Comparison of ENCODE assay signal across 11 mouse cellular contexts in the genomic region with DNA sequence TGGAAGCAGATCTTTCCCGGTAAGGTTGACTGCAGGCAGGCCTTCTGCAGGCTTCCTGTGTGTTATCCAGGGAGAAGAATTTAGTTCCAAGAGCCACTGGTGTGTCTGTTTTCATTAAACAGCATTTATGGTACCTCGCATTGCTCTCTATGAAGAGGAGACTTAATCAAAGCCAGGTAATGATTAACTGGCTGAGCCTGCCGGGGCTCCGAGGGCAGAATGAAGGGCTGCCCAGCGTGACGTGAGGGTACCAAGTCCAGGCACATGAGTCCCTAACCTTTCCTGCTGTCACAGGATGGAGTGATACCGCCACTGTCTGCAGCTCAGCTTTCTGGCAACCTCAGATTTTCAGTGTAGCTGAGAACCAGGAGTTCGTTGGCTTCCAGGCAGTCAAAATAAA. TPM values are rescaled to one million over a fixed set of nuclear protein-coding genes. Genes with fewer than 3 reads are reported as not detected.
DNase-seq lines count a peak whose midpoint lies in the region; ATAC-seq lines count a peak whose summit lies in the region.
"Had no signal": no experiment of that assay in that cellular context is flagged by ENCODE, and none has a peak within 500 bp of the region (broad histone marks: within the 10 kb centered on the region; RNA-seq: fewer than 3 reads in every experiment).

No protein-coding gene starts in this region.

- no peak for ATAC-seq in hindbrain, embryonic 14.5 days (ENCODE audit: low FRiP score)
- peak; percentile 57 for ATAC-seq in liver, embryonic 15.5 days (ENCODE audit: insufficient read depth)
- peak; percentile 72 for ATAC-seq in stomach, embryonic 16.5 days (ENCODE audit: insufficient read depth, low FRiP score)
- ATAC-seq: inflammation-experienced regulatory T-cells, adult 6 months had no signal

- peak overlapping the region; percentile 40; the same call in 1 of the 2 replicates for H3K27ac ChIP-seq in hindbrain, embryonic 14.5 days
- no peak overlapping the region for H3K27ac ChIP-seq in hindbrain, embryonic 10.5 days
- peak overlapping the region; percentile 75 for H3K27ac ChIP-seq in liver, embryonic 15.5 days (replicated peaks)
- H3K27ac ChIP-seq in stomach, embryonic 16.5 days (ENCODE audit: low read length) = peak overlapping the region; percentile 34
- H3K27ac ChIP-seq: macrophage had no signal

- no peak overlapping the region for H3K4me2 ChIP-seq in hindbrain, embryonic 14.5 days (replicated peaks)
- H3K4me2 ChIP-seq in liver, embryonic 15.5 days = peak overlapping the region; percentile 29
- H3K4me2 ChIP-seq in stomach, embryonic 16.5 days (ENCODE audit: low read depth, low read length) = 0 out of 2 replicates have a peak overlapping the region, but pooled peaks have one; percentile 0

- WGBS in hindbrain, embryonic 14.5 days = 39% methylated on average over 8 of the region's 8 CpGs
- WGBS in hindbrain, embryonic 10.5 days = 67% methylated on average over 8 of the region's 8 CpGs
- WGBS in liver, embryonic 15.5 days (ENCODE audit: insufficient replicate concordance) = 68% methylated on average over 8 of the region's 8 CpGs
- 54% methylated on average over 8 of the region's 8 CpGs for WGBS in stomach, embryonic 16.5 days

- H3K4me1 ChIP-seq in hindbrain, embryonic 14.5 days (replicated peaks; ENCODE audit: control insufficient read depth, insufficient read depth, low read length) = peaks cover 20% of the 10 kb centered on the region
- H3K4me1 ChIP-seq in hindbrain, embryonic 10.5 days (replicated peaks) = peaks cover 54% of the 10 kb centered on the region
- H3K4me1 ChIP-seq in liver, embryonic 15.5 days (replicated peaks) = peaks cover 70% of the 10 kb centered on the region
- H3K4me1 ChIP-seq in stomach, embryonic 16.5 days (ENCODE audit: control insufficient read depth, insufficient read depth, low read length) = peaks cover 10% of the 10 kb centered on the region; the same call in 1 of the 2 replicates

- DNase-seq in hindbrain, embryonic 14.5 days (ENCODE audit: low spot score) = no peak
- no peak for DNase-seq in hindbrain, embryonic 10.5 days (ENCODE audit: low spot score)
- peak; percentile 88 to 93 for DNase-seq in kidney, adult 8-10 months
- DNase-seq in spleen, adult 18-20 months = no peak
- DNase-seq in spleen, postnatal 14 days (ENCODE audit: low spot score in 2 of 2) = no peak
- DNase-seq in right cerebral cortex, adult 2 months (ENCODE audit: low spot score in 2 of 2) = no peak
- DNase-seq: adrenal gland, postnatal 25 days had no signal

- H3K27me3 ChIP-seq in hindbrain, embryonic 14.5 days (ENCODE audit: control insufficient read depth, insufficient read depth, low read length) = no peaks in the 10 kb centered on the region
- no peaks in the 10 kb centered on the region for H3K27me3 ChIP-seq in hindbrain, embryonic 10.5 days (ENCODE audit: insufficient read depth, poor library complexity, severe bottlenecking)
- H3K27me3 ChIP-seq in liver, embryonic 15.5 days = no peaks in the 10 kb centered on the region
- H3K27me3 ChIP-seq in stomach, embryonic 16.5 days (ENCODE audit: control insufficient read depth, insufficient read depth, low read length) = no peaks in the 10 kb centered on the region

- no peak overlapping the region for H3K4me3 ChIP-seq in hindbrain, embryonic 14.5 days (replicated peaks; ENCODE audit: low read length)
- H3K4me3 ChIP-seq in hindbrain, embryonic 10.5 days = no peak overlapping the region
- H3K4me3 ChIP-seq in liver, embryonic 15.5 days (replicated peaks) = no peak overlapping the region
- no peak overlapping the region for H3K4me3 ChIP-seq in stomach, embryonic 16.5 days (replicated peaks; ENCODE audit: low read length)

- no peaks in the 10 kb centered on the region for H3K9me3 ChIP-seq in hindbrain, embryonic 14.5 days (ENCODE audit: control insufficient read depth, low read length)
- no peaks in the 10 kb centered on the region for H3K9me3 ChIP-seq in hindbrain, embryonic 10.5 days
- H3K9me3 ChIP-seq in liver, embryonic 15.5 days (replicated peaks) = no peaks in the 10 kb centered on the region
- no peaks in the 10 kb centered on the region for H3K9me3 ChIP-seq in stomach, embryonic 16.5 days (replicated peaks; ENCODE audit: control insufficient read depth, low read length)

- no peaks in the 10 kb centered on the region for H3K36me3 ChIP-seq in hindbrain, embryonic 14.5 days (replicated peaks; ENCODE audit: control insufficient read depth, insufficient read depth)
- H3K36me3 ChIP-seq in hindbrain, embryonic 10.5 days = peaks cover 25% of the 10 kb centered on the region; the same call in 1 of the 2 replicates
- H3K36me3 ChIP-seq in liver, embryonic 15.5 days (replicated peaks) = peaks cover 17% of the 10 kb centered on the region
- no peaks in the 10 kb centered on the region for H3K36me3 ChIP-seq in stomach, embryonic 16.5 days (ENCODE audit: control insufficient read depth, insufficient read depth, low read length)

- peak overlapping the region; percentile 25; the same call in 1 of the 2 replicates for H3K9ac ChIP-seq in hindbrain, embryonic 14.5 days
- no peak overlapping the region for H3K9ac ChIP-seq in liver, embryonic 15.5 days
- H3K9ac ChIP-seq in stomach, embryonic 16.5 days (ENCODE audit: low read length) = no peak overlapping the region

RNA-seq across cellular contexts. Expression of a gene that starts 25.9 kb away (rescaled TPM):
- polyA plus RNA-seq in hindbrain, embryonic 14.5 days (2014; fragmentation: Nextera tagmentation; extraction: Ambion mirVana) = 13.3 and 16.6 TPM in 2 replicates
- 12.2 and 19.1 TPM in 2 replicates for polyA plus RNA-seq in hindbrain, embryonic 10.5 days (2016; fragmentation: Nextera tagmentation; extraction: Ambion mirVana)
- polyA plus RNA-seq in liver, embryonic 15.5 days (2015; fragmentation: Nextera tagmentation; extraction: Ambion mirVana) = 8.0 and 8.8 TPM in 2 replicates
- 11.5 and 11.6 TPM in 2 replicates for polyA plus RNA-seq in stomach, embryonic 16.5 days (2015; fragmentation: Nextera tagmentation; extraction: Ambion mirVana)

Comparison
In these comparisons a context has a peak if more than half of its experiments do, and no peak if none do; other contexts are left out.
1. DNase-seq: peak in kidney, adult 8-10 months (2 of 2); none in hindbrain, embryonic 14.5 days (single experiment), hindbrain, embryonic 10.5 days (single experiment), spleen, adult 18-20 months (0 of 2), spleen, postnatal 14 days (0 of 2) and right cerebral cortex, adult 2 months (0 of 2).